ENCODE assay signal across 28 mouse cellular contexts in the genomic region with DNA sequence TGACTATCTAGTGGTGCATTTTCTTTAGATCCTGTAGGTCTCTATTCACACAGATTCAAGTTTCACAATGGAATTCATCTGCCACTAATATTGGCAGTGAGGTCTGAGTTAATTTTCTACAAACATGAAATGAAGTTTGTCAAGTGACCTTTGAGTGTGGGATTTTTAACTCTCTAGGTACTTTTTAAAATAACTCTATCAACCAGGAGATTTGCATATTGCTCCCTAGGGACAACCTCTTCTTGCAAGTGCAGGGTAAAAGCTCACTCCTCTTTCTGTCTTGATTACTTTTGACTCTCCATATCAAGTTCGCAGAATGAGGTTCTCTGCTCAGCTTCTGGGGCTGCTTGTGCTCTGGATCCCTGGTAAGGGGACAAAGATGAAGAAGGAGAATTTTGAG.
"Had no signal": no experiment of that assay in that cellular context is flagged by ENCODE, and none has a peak within 500 bp of the region (broad histone marks: within the 10 kb centered on the region; RNA-seq: fewer than 3 reads in every experiment).

No protein-coding gene starts in this region.

- H3K27me3 ChIP-seq: embryonic facial prominence, embryonic 12.5 days; embryonic facial prominence, embryonic 13.5 days; embryonic facial prominence, embryonic 15.5 days; forebrain, embryonic 12.5 days; forebrain, embryonic 13.5 days; forebrain, embryonic 15.5 days had no signal

- H3K9ac ChIP-seq: embryonic facial prominence, embryonic 12.5 days; embryonic facial prominence, embryonic 13.5 days; embryonic facial prominence, embryonic 15.5 days; forebrain, embryonic 12.5 days; forebrain, embryonic 13.5 days; forebrain, embryonic 15.5 days; forebrain, postnatal 0 days had no signal

- H3K4me1 ChIP-seq: embryonic facial prominence, embryonic 10.5 days; embryonic facial prominence, embryonic 12.5 days; embryonic facial prominence, embryonic 13.5 days; embryonic facial prominence, embryonic 15.5 days; forebrain, embryonic 10.5 days; forebrain, embryonic 12.5 days; forebrain, embryonic 13.5 days; forebrain, embryonic 15.5 days had no signal

- H3K36me3 ChIP-seq: embryonic facial prominence, embryonic 10.5 days; embryonic facial prominence, embryonic 12.5 days; embryonic facial prominence, embryonic 13.5 days; embryonic facial prominence, embryonic 15.5 days; forebrain, embryonic 10.5 days; forebrain, embryonic 12.5 days; forebrain, embryonic 15.5 days had no signal

- ATAC-seq: forebrain, embryonic 13.5 days; forebrain, embryonic 14.5 days; forebrain, embryonic 15.5 days; forebrain, embryonic 16.5 days; forebrain, postnatal 0 days had no signal

- H3K4me3 ChIP-seq: embryonic facial prominence, embryonic 10.5 days; embryonic facial prominence, embryonic 12.5 days; embryonic facial prominence, embryonic 13.5 days; embryonic facial prominence, embryonic 15.5 days; erythroblast, embryonic 14.5 days; forebrain, embryonic 10.5 days; forebrain, embryonic 12.5 days; forebrain, embryonic 13.5 days; forebrain, embryonic 15.5 days; gastrocnemius, adult 2 months; heart, adult 2 months had no signal

- DNase-seq: cerebellum, adult 8-10 months; cerebellum, adult 9-10 months; cerebellum, adult 9-11 months; cerebellum, postnatal 10 days; cerebellum, postnatal 14 days; cerebellum, postnatal 25 days; cerebellum, postnatal 36 days; embryo, embryonic 11 days; forebrain, postnatal 0 days; gastrocnemius, adult 2 months; gastrocnemius, postnatal 10 days; gastrocnemius, postnatal 14 days; gastrocnemius, postnatal 25 days; gastrocnemius, postnatal 36 days; heart, adult 11 months; heart, adult 18-20 months; heart, adult 2 months had no signal

- H3K9me3 ChIP-seq: embryonic facial prominence, embryonic 10.5 days; embryonic facial prominence, embryonic 12.5 days; embryonic facial prominence, embryonic 13.5 days; embryonic facial prominence, embryonic 15.5 days; forebrain, embryonic 10.5 days; forebrain, embryonic 12.5 days; forebrain, embryonic 13.5 days; forebrain, embryonic 15.5 days had no signal

- H3K27ac ChIP-seq: embryonic facial prominence, embryonic 10.5 days; embryonic facial prominence, embryonic 12.5 days; embryonic facial prominence, embryonic 13.5 days; embryonic facial prominence, embryonic 15.5 days; forebrain, embryonic 10.5 days; forebrain, embryonic 12.5 days; forebrain, embryonic 13.5 days; forebrain, embryonic 15.5 days; gastrocnemius, adult 2 months; heart, adult 2 months had no signal

- H3K4me2 ChIP-seq: embryonic facial prominence, embryonic 12.5 days; embryonic facial prominence, embryonic 13.5 days; embryonic facial prominence, embryonic 15.5 days; forebrain, embryonic 12.5 days; forebrain, embryonic 13.5 days; forebrain, embryonic 15.5 days had no signal
